ENCODE assay signal across 8 mouse cellular contexts in genomic region chr4:98796591-98797341, GRCm38 (mm10). TPM values are rescaled to one million over a fixed set of nuclear protein-coding genes. Genes with fewer than 3 reads are reported as not detected.
DNase-seq lines count a peak whose midpoint lies in the region; ATAC-seq lines count a peak whose summit lies in the region.
"Had no signal": no experiment of that assay in that cellular context is flagged by ENCODE, and none has a peak within 500 bp of the region (broad histone marks: within the 10 kb centered on the region; RNA-seq: fewer than 3 reads in every experiment).

No protein-coding gene starts in this region.

- peak; percentile 73 for ATAC-seq in neural tube, embryonic 14.5 days (ENCODE audit: low read depth)

- peaks cover 7% of the 10 kb centered on the region; the same call in 1 of the 2 replicates for H3K4me1 ChIP-seq in neural tube, embryonic 14.5 days (ENCODE audit: control insufficient read depth, insufficient read depth, low read length)

- H3K9ac ChIP-seq in neural tube, embryonic 14.5 days (replicated peaks; ENCODE audit: low read depth, low read length) = no peak overlapping the region

- DNase-seq in left cerebral cortex, postnatal 4 days = peak; percentile 34
- no peak for DNase-seq in left cerebral cortex, adult 11 months (ENCODE audit: low spot score)
- peak; percentile 41 for DNase-seq in gastrocnemius, postnatal 25 days
- peak; percentile 54 for DNase-seq in heart, postnatal 4 days
- DNase-seq in c-Kit-positive CD71-positive TER-119-positive erythroid progenitor cells, embryonic 14.5 days (ENCODE audit: low spot score) = no peak
- DNase-seq in frontal cortex, postnatal 25 days (ENCODE audit: low spot score in 2 of 2) = no peak

- 51% methylated on average over 11 of the region's 11 CpGs for WGBS in neural tube, embryonic 14.5 days

- H3K27ac ChIP-seq in neural tube, embryonic 14.5 days (ENCODE audit: low read depth, low read length) = no peak overlapping the region

- no peaks in the 10 kb centered on the region for H3K9me3 ChIP-seq in neural tube, embryonic 14.5 days (ENCODE audit: control insufficient read depth, low read length)

- H3K36me3 ChIP-seq in neural tube, embryonic 14.5 days (ENCODE audit: control insufficient read depth, insufficient read depth, low read length) = no peaks in the 10 kb centered on the region

- H3K4me2 ChIP-seq in neural tube, embryonic 14.5 days (ENCODE audit: low read depth, low read length) = no peak overlapping the region

- no peak overlapping the region for H3K4me3 ChIP-seq in neural tube, embryonic 14.5 days (ENCODE audit: low read depth, low read length)

- intact Hi-C loops in left cerebral cortex, postnatal 4 days (cut with DNase I) = no loop called here

- no peaks in the 10 kb centered on the region for H3K27me3 ChIP-seq in neural tube, embryonic 14.5 days (ENCODE audit: control insufficient read depth, insufficient read depth, low read length)

RNA-seq across cellular contexts. Expression of gene Kank4, which starts 20.6 kb away (rescaled TPM):
- 1 to 10 TPM; 2.0 to 2.3 TPM for total RNA-seq in left cerebral cortex, postnatal 4 days (2021)
- 1 to 10 TPM; 1.1 to 2.6 TPM for total RNA-seq in gastrocnemius, postnatal 25 days (2021)
- total RNA-seq in heart, postnatal 4 days (2021) = 1 to 10 TPM; 2.4 to 3.3 TPM
- polyA plus RNA-seq in neural tube, embryonic 14.5 days (2014; fragmentation: Nextera tagmentation; extraction: Ambion mirVana) = 0.92 and 1.2 TPM in 2 replicates

RNA-seq across cellular contexts. Expression of gene I0C0044D17Rik, which starts 26.9 kb away (rescaled TPM):
- not detected for total RNA-seq in left cerebral cortex, postnatal 4 days (2021)
- not detected for total RNA-seq in gastrocnemius, postnatal 25 days (2021)
- not detected for total RNA-seq in heart, postnatal 4 days (2021)
- polyA plus RNA-seq in neural tube, embryonic 14.5 days (2014; fragmentation: Nextera tagmentation; extraction: Ambion mirVana) = not detected in 2 replicates
- polyA plus RNA-seq: large intestine, adult 2 months had no signal

Comparison
In these comparisons a context has a peak if more than half of its experiments do, and no peak if none do; other contexts are left out.
1. DNase-seq: peak in left cerebral cortex, postnatal 4 days (single experiment), gastrocnemius, postnatal 25 days (single experiment) and heart, postnatal 4 days (single experiment); none in left cerebral cortex, adult 11 months (single experiment), c-Kit-positive CD71-positive TER-119-positive erythroid progenitor cells, embryonic 14.5 days (single experiment) and frontal cortex, postnatal 25 days (0 of 2).